Mouse (Mus musculus) lung, adult 18-20 months (tissue): Measurements from ENCODE around the gene Aoc2.
A peak's percentile ranks its signal among the peaks of the same experiment; 100 is the strongest.

ENCODE experiments used
- DNase-seq, 2 experiments: peaks; one replicate each; pipeline ENCODE4 v3.0.0; 2022; ENCODE audit warnings: mixed read lengths in 2 of 2

Gene Aoc2

DNA sequence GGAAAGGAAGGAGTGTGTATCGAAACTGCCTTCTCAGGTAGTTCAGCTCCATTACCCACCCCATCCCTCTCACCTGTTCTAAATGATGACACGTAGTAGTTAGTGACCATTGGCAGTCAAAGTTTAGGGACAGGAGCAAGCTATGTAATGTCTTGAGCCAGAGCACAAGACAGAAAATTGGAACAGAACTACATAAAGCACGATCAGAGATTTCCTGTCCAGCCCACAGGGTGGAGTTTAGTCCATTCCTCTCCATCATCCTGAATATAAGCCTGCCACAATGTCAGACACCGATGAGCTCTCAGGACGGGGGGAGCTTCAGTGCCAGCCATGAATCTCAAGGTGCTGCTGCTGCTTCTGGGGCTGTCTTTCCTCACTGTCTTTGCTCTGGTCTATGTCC, at the start of gene Aoc2:
Gene Aoc2 (plus strand): TSS at position 301 of the 400 bp plus-strand sequence.
- DNase-seq, result no peak

DNA sequence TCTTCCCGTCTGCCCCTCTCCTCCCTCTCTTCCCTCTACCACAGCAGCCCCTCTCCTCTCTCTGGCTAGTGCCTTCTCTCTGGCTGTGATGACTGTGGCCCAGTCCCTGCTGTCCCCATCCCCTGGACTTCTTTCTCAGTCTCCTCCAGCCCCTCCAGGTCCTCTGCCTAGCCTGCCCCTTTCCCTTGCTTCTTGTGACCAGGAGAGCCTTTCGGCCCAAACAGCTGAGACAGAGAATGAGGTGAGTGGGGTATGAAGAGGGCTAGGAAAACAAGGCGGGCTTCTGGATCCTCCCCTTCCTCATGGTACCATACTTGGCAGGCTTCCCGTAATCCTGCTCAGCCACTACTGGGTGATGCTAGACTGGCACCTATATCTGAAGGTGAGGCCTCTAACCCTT, 49.6 kb upstream of the Aoc2 start:
- DNase-seq, result no peak

DNA sequence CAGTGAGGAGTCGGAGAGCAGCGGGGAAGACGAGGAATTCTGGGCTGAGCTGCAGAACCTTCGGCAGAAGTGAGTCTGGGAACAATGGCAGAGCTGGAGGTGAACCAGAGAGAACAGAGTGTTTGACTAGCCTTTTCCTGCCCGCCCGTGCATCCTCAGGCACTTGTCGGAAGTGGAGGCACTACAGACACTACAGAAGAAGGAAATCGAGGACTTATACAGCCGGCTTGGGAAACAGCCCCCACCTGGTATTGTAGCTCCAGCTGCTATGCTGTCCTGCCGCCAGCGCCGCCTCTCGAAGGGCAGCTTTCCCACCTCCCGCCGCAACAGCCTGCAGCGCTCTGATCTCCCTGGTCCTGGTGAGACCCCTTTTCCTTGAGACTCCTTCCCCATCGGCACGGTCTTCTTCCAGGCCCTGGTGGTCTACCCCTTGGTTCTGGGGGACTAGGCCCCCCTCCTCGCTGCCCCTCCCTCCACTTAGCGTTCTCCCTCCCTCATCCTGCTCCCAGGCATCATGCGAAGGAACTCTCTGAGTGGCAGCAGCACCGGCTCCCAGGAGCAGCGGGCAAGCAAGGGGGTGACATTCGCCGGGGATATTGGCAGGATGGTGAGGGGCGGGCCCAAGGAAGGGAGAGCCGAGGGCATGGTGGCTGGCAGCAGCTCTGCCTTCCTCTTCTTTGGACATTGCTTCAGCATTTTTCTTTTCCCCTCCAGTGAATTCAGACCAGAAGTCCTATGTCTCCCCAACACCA, 48.4 kb upstream of the Aoc2 start:
- no peak for DNase-seq

- DNase-seq, result peak; percentile 69 to 78
Observed at GRCm38 (mm10) chr11:101277381-101278222, 47.3 kb upstream of the Aoc2 start.

DNA sequence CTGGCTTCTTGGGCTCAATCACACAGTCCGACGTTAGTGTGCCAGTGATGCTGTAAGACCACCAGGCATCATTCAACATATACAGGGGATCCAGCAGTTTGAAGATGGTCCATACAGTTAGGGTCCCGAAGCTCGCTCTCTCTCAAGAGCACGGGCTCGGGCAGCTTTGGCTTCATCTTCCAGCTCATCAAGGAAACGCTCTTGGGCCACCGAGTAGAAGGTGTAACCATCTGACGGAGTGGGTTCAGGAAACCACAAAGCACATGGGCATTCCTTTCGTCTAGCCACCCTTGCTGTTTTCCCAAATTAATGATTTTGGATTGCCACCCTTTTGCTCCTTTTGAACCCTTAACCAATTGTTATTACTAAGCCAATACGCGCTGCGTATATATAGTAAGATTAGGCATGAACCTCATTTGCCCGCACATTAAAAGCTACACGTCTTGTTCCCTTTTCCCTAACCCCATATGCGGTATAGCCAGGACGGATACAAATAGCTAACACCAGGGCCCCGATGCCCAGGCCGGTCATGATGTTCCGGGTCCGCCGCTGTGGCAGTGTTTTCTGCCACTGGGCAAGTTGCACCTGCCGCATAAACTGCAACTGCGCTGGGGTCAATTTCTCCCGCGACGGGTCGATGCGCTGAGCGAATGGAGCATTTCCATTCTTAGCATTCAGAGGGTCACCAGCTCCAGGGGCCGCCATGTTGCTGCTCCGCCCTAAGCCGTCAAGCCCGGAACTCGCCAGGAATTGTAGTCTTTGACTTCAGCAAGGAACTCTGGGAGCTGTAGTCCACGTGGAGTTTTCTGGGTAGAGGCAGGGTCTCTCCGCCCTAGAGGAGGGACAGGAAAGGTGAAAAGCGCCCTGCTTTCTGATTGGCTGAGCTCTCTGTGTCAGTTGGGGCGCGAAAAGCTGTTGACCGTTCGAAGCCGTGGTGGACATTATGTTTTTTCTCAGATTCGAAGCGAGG, 46.4 kb upstream of the Aoc2 start, which contains the start of the genes Cntd1 and Coa3:
Gene Cntd1 (plus strand): TSS at position 790 of the 970 bp plus-strand sequence.
Gene Coa3 (minus strand): TSS at position 892 of the 970 bp plus-strand sequence.
- peak; percentile 89 to 93 for DNase-seq

DNA sequence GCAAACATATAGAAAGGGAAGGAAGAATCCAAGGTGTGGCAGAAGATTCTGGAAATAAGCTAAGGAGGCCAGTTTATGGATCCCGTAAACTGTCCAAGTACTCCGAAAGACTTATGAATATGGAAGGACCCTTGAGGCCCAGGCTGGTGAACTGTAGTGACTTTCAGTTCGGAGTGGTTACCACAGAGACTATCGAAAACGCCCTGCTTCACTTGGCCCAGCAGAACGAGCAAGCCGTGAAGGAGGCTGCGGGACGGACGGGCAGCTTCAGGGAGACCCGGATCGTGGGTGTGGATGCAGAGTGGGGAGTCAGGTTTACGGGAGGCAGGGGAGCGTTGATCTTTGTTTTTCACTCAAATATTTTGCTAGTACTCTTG, 45.7 kb upstream of the Aoc2 start:
- DNase-seq, result peak in 1 of 2 experiments; percentile 20

DNA sequence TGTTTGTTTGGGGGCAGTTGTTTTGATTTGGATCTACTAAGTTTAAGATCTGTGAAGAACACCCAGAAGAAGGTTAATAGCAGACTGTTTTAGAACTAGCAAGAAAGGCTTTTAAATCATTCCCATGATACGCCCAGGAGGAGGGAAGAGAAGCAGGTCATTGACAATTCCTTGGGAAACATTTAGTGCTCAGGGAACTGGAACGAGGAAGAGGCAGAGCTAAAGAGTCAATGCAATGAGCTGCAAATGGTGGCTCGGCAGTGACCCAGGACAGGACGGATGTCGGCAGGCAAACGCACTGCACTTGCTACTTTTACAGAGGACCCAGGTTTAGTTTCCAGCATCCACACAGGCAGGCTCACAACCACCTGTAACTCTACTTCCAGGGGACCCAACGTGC, 44.0 kb upstream of the Aoc2 start:
- DNase-seq, result no peak

DNA sequence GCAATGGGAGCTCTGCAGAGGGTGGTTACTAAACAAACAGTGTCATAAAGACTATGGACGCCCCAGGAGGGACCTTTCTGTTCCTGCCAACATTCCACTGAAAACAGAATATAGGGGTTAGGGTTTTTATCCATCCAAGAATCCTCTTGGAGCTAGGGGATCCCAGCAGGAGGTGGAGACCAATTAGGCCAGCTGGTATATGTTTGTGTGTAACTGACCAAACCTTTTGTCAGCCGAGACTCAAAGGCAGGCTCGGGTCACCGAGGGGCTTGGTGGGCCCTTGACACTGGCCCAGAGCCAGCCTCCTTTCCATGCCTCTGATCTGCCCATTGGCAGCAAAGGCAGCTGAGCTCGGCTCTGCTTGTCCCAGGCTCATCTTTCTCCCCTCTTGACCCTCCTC, 42.0 kb upstream of the Aoc2 start:
- no peak for DNase-seq

DNA sequence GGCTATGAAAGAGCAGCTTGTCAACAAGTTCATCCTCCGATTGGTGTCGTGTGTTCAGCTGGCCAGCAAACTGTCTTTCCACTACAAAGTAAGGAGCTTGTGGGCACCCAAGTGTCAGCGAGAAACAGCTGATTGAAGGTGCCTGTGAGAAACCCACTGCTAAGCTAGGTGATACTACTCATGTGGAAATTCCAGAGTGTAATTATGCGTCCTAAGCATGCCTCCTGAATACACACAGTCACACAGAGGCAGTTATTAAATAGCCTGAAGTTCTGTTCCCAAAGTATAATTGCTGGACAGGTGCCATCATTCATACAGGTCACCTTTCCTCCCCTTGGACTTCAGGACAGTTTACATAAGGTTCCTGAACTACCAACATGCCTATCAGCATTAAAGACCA, 41.1 kb upstream of the Aoc2 start:
- DNase-seq, result no peak

GRCm38 (mm10) chr11:101287306-101287705, 37.6 kb upstream of the Aoc2 start:
- peak; percentile 78 to 82 for DNase-seq

DNA sequence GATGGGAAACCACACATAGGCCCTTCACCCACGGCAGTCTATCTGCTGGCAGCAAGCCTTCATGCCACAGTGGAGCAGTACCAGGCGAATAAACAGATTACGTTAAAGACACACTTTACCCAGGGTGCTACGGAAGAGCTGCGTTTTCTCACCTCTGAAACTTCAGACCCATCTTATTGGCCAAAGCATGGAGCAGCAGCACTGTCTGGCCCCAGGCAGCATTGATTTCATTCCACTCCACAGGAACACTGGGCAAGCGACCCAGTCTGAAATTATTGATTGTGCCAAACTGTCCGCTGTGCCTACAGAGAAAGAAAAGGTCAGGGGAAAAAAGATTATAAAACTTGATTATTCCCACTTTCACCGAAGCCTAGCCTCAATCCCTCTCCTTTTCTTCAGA, 33.6 kb upstream of the Aoc2 start:
- no peak for DNase-seq

DNA sequence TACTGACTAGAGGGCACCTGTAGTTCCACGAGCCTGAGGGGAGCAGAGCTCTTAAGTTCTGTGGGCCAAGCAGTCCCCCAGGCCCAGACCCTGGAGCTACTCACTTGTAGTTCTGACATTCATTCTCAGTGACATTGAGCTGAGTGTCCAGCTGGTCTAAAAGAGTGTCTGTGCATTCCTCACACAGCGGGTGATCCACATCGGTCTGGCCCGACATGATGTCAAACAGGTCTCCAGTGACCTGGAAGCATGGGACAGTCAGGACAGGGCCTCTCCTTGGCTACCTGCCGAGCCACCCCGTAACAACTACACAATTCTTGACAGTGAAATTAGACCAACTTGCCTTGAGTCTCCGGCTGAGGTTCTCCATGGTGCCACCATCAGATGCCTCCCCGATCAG, 29.7 kb upstream of the Aoc2 start:
- DNase-seq, result no peak

- DNase-seq, result no peak
Observed at GRCm38 (mm10) chr11:101300881-101301280, 24.0 kb upstream of the Aoc2 start.

DNA sequence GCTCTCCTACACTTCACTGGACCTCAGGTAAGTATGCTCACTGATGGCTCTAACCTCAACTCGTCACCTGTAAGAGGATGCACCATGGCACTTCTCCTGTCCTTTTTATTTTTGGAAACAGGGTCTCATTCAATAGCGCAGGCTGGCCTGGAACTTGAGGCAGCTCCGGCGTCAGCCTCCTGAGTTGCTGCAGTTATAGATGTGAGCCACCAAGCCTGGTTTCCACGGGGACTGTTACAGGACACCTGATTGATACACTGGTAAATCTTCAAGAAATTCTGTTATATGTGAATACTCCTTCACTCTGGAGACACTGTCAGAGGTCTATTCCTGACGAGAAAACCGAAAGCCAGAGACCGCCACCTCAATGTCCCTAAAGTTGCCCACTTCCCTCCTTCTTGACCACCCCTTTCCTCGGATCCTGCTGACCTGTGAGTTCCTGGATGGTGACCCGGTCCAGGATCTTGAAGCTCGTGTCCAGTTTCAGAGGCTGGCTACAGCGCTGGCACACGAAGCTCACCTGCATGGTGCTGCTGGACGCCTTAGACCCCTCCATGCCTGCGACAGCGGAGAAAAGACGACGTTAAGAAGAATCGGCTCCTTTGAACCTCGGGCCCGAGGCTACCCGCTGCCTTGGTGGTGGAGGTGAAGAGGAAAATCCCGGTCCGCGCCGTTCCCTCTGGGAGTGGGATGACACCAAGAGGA, 23.4 kb upstream of the Aoc2 start:
- no peak for DNase-seq

DNA sequence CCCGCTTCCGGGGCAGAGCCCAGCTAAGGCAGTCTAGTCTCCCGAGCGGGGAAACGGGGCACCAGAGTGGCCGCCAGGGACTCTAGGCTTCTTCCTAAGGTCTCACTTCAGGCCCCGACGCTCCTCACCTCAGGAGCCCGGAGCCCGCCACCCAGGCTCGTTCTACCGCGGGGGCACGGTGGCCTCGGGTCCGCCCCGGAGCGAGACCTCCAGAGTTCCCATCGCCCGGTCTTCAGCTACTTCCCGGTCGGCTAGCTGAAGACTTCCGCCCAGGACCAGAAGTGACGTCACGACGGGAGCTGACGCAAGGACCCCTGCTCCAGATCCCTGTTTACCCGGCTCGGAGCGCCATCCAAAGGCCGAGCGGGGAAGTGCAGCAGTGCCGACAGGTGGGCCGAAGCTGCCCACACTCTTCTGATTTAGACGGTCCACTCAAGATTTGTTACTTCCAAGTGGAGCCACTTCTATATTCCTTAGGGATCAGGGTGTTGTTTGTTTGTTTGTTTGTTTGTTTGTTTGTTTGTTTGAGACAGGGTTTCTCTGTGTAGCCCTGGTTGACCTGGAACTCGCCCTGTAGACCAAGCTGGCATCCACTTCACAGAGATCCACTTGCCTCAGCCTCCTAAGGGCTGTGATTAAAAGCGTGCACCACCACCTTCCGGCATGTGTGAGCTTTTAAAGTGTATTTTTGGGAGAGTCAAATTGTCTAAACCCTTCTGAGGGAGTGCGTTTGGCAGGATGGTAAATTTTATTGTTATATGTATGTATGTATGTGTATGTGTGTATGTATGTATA, 22.7 kb upstream of the Aoc2 start, which contains the start of gene Becn1:
Gene Becn1 (minus strand): TSS at position 283 of the 795 bp plus-strand sequence.
- DNase-seq, result peak; percentile 94 to 97

GRCm38 (mm10) chr11:101307744-101308143, 17.1 kb upstream of the Aoc2 start:
- no peak for DNase-seq

DNA sequence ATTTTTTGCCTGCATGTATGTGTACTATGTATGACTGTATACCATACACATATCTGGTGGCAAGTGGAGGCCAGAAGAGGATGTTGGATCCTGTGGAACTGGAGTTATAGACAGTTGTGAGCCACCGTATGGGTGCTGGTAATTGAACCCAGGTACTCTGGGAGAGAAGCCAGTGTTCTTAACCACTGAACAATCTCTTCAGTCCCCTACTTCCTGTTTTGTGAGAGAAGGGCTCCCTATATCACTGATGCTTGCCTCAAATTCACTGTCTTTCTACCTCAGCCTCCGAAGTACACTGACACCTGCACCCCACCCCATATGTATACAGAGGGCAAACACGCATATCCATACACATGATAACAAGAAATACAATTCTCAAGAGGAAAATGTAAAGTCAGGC, 13.8 kb upstream of the Aoc2 start:
- DNase-seq, result no peak

GRCm38 (mm10) chr11:101312150-101312549, 12.7 kb upstream of the Aoc2 start:
- no peak for DNase-seq

GRCm38 (mm10) chr11:101314567-101314966, 10.3 kb upstream of the Aoc2 start:
- no peak for DNase-seq

- DNase-seq, result no peak
Observed at GRCm38 (mm10) chr11:101315082-101315650, 9.7 kb upstream of the Aoc2 start.
